ENCODE assay signal across 20 mouse cellular contexts in genomic region chr3:108341040-108341439, GRCm38 (mm10). TPM values are rescaled to one million over a fixed set of nuclear protein-coding genes. Genes with fewer than 3 reads are reported as not detected.
"Had no signal": no experiment of that assay in that cellular context is flagged by ENCODE, and none has a peak within 500 bp of the region (broad histone marks: within the 10 kb centered on the region; RNA-seq: fewer than 3 reads in every experiment).

No protein-coding gene starts in this region.

- H3K9ac ChIP-seq: liver, embryonic 13.5 days; liver, embryonic 15.5 days; liver, postnatal 0 days; midbrain, embryonic 13.5 days; midbrain, embryonic 15.5 days; neural tube, embryonic 12.5 days had no signal

- H3K27me3 ChIP-seq: liver, embryonic 13.5 days; liver, embryonic 15.5 days; megakaryocyte, embryonic 14.5 days; midbrain, embryonic 13.5 days; midbrain, embryonic 15.5 days; neural tube, embryonic 12.5 days had no signal

- DNase-seq: liver, embryonic 13.5 days; liver, postnatal 0 days; lung, postnatal 10 days; thymus, adult 18-20 months; thymus, postnatal 14 days; thymus, postnatal 36 days had no signal

- ATAC-seq: liver, postnatal 0 days; midbrain, embryonic 13.5 days; midbrain, embryonic 15.5 days had no signal

- H3K4me3 ChIP-seq: liver, embryonic 13.5 days; liver, embryonic 15.5 days; megakaryocyte, embryonic 14.5 days; midbrain, embryonic 13.5 days; midbrain, embryonic 15.5 days; neural tube, embryonic 12.5 days had no signal

- H3K4me1 ChIP-seq: liver, embryonic 13.5 days; megakaryocyte, embryonic 14.5 days; midbrain, embryonic 13.5 days; midbrain, embryonic 15.5 days; neural tube, embryonic 12.5 days had no signal

- H3K27ac ChIP-seq: liver, embryonic 13.5 days; liver, embryonic 15.5 days; macrophage; midbrain, embryonic 13.5 days; midbrain, embryonic 15.5 days; neural tube, embryonic 12.5 days had no signal

- H3K4me2 ChIP-seq: liver, embryonic 11.5 days; liver, embryonic 13.5 days; liver, embryonic 15.5 days; midbrain, embryonic 11.5 days; midbrain, embryonic 13.5 days; midbrain, embryonic 15.5 days; neural tube, embryonic 12.5 days had no signal

- H3K9me3 ChIP-seq: liver, embryonic 13.5 days; liver, embryonic 15.5 days; midbrain, embryonic 13.5 days; midbrain, embryonic 15.5 days; neural tube, embryonic 12.5 days had no signal

RNA-seq across cellular contexts. Expression of gene Mybphl, which starts 23.7 kb away (rescaled TPM):
- total RNA-seq: megakaryocyte progenitor cell, adult 5-6 weeks; midbrain, postnatal 0 days; monocyte, adult 5-6 weeks; neutrophil, adult 5-6 weeks had no signal
- polyA plus RNA-seq: macrophage; midbrain, embryonic 11.5 days; midbrain, embryonic 13.5 days; midbrain, embryonic 15.5 days; midbrain, postnatal 0 days; stomach, embryonic 14.5 days; stomach, embryonic 16.5 days had no signal
